Mouse (Mus musculus): ENCODE measurements at regions not wholly inside any gene's neighbourhood (a gene's known extent, or its start where the extent isn't known, plus 50 kb on each side); places are given as distances from the start of the nearest gene placed in this dataset.
"Not testable (repeated sequence)": the region's sequence is repeated elsewhere in the genome, so short reads cannot be mapped to it uniquely, and the experiment has no call there.

DNA sequence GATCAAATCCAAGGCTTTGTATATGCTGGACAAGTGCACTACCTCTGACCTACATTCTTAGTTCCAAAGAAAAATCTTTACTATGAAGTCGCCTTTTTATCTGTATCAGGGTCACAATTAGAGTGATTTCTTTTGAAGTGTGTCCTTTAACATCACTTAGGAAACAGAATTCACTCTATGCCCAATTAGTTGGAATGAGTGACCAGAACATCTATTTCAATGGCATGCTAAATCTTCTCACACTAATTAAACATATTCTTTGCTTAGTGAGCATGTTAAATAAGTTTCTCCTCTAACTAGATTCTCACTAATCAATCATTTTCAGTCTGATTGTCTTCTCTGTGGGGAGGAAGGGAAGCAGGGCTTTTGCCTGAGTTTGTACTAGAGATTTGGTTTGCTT, 84.9 kb downstream of the Arl6ip6 start:
- no peak for DNase-seq (ENCODE audit: low read depth, low spot score)

DNA sequence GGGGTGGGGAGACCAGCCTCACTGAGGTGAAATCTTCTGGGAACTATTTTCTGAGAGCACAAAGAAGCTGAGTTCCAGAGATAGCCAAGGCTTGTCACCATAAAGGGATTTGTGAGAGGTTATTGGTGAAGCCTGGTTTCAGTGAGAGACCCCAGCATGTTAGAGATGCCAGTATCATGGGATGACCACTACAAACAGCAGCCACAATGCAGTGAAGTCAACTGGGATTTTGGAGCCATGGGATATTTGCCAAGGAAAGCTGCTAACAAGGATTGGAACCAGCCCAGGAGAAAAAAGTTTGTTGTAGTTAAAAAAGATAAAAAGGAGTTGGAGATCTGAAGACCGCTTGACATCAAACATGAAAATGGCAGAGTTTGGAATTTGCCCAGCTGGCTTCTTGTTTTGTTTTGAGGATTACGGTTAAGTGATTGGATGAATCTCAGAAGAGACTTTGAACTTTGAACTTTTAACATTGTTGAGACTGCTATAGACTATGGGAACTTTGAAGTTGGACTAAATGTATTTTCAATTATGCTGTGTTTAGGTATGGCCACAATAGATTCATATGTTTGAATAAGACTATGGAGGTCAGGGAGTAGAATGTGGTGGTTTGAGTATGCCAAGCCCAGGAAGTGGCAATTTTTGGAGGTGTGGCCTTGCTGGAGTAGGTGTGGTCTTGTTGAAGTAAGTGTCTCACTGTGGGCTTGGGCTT, 110.3 kb downstream of the Arl6ip6 start:
- no peak for DNase-seq (ENCODE audit: low read depth, low spot score)

DNA sequence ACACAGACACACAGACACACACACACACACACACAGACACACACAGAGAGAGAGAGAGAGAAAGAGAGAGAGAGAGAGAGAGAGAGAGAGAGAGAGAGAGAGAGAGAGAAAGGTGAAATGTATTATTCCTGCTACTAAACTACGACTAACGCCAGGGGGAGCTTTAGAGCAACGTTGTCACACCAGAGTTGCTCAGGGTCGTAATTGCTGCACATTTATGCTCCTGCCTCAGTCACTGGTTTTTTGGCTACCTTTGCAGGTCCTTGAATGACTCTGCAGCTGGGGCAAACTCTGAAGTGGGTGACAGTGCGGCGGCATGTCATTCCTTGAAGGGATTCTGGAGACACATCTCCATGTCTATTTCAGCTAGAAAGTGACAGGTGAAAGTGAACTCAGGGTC, 139.2 kb downstream of the Arl6ip6 start:
- DNase-seq (ENCODE audit: low read depth, low spot score): peak; percentile 50

DNA sequence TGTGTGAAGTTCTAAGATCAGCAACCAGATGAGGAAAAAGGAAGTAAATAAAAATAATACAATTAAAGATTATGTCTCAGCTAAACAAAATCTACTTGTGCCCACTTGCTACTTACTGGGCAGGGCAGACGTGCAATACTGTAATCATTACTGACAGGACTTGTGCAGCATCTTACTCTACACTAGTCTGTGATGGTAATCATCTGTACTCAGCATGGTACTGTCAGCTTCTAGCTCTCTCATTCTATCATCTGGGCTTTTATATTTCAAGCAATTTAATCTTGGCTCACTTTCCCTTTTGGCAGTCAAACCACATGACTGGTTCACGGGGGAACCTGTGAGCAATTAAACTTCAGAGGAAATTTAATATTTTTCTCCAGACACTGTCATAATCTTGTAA, 167.5 kb downstream of the Arl6ip6 start:
- no peak for DNase-seq (ENCODE audit: low read depth, low spot score)

DNA sequence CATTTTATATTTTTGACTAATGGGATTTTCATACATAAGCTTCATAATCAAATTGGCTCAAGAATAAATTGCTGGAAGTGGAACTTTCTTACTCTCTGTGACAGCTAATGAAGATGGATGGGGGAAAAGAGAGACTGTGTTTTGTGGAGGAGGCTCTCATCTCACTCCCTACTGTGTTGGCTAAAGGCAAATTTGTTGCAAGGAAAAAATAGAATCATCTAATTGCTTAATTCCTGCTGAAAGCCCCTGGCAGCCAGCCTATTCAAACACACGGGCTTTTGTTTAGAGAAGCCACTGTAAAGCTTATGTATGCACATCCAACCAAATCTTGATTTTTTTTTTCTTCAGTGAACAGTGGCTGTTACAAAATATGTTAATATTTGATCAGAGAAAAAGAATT, 190.8 kb downstream of the Arl6ip6 start:
- peak; percentile 4 for DNase-seq (ENCODE audit: low read depth, low spot score)

DNA sequence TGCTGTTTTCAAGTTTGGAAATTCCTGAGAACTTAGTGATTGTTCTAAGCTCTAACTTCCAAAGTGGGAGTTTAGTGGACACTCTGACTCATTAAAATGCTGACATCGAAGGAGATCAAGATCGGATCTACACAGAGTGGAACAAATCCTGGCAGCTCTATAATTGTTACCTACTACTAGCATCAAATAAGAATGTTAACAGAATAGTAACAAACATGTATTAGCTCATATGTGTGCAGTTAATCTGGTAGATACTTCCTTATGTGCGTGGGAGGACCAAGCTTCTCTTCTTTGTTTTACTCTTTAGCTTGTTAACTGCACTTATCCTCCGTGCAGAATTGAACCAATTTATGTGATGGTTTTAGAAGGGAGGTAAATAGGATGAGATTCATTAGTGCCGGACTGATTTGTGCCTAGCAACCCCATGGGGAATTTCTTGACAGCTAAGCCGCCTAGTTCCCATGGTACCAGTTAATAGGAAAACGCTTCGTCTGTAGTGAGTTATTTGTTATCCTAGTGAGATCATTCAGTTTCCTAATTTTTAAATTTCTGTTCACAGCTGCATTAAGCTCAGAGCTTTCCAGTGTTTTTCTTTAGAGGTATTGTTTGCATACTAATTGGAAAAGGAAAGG, 193.1 kb downstream of the Arl6ip6 start:
- no peak for DNase-seq (ENCODE audit: low read depth, low spot score)

DNA sequence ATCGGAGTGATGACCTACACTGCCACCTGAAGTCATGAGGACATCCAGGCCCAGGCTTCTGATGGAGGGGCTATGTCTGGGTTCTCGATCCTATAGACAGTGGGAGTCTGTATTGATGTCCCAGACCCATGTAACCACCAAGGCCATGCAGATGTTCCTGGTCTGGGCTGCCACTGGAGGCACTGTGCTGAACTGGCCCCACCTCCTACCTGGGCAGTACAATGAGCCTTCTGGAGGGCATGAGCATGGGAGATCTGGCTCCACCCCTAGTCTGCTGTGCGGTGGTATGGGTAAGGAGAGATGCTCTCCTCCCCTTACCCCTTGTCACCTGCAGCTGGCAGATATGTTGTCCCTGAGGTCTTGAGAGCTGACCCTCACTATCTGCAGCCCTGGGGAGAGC, 197.1 kb downstream of the Arl6ip6 start:
- no peak for DNase-seq (ENCODE audit: low read depth, low spot score)

DNA sequence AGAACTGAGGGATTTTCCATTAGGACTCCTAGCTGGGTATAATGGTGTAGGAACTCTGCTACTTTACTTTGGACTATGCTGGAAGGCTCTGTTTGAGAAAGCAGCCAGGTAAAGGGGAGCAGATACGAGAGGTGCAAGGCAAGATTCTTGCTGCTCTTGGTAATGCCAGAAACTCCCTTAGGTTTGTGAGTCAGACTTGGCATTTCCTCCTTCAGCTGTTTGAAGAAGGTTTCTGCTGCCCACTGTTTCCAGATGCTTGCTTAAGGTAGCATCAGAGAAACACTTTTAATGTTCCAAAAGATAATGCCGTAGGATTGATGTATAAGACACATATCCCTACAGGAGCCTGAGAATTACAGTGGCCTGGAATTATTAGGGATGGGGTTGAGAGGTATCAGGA, 222.9 kb downstream of the Arl6ip6 start:
- DNase-seq (ENCODE audit: low read depth, low spot score): no peak

DNA sequence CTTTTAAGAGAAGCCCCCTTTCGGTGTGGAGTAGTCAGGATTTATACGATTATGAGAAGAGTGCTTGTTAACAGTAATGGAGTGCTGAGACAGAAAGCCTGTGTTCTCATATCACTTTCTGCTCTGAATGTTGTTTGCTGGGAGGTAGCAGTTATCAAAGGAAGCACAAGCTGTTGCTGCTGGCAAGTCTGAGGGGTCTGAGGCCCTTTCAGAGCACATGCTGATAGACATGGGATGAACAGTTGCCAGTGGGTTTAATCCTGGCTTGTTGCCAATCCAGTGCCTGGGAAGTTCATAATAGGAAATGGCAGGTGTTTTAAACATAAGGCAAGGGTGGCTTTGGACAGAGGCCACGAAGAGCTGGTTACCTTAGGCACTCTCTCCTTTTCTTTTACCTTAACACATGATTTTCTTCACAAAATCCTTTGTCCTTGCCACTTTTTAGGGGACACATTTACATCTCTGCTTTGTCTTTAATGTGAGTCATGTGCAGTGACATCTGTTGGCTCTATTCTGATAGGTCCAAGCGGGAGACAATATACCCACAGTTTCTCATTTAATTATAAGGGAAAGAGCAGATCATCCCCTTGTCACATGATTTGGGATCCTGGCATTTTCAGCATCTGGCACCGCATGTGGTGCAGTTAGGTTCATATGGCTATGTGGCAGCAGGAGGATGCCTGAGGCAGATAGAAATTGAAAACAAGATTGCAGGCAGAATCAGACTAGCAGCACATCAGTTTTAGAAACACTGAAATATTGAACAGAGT, 245.7 kb downstream of the Arl6ip6 start:
- no peak for DNase-seq (ENCODE audit: low read depth, low spot score)

DNA sequence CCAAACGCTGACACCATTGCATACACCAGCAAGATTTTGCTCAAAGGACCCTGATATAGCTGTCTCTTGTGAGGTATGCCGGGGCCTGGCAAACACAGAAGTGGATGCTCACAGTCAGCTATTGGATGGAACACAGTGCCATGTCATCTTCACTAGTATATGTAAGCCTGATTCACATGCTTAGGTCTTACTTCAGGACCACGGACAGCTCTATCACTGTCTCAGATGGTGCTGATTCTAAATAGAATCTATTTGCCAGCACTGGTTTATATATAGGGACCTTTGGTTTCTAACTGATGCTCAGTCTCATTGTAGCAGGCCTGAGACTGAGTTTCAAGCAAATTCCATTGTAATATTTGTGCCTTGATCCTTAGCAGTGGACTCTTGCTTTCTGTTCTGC, 248.8 kb downstream of the Arl6ip6 start:
- peak; percentile 63 for DNase-seq (ENCODE audit: low read depth, low spot score)

DNA sequence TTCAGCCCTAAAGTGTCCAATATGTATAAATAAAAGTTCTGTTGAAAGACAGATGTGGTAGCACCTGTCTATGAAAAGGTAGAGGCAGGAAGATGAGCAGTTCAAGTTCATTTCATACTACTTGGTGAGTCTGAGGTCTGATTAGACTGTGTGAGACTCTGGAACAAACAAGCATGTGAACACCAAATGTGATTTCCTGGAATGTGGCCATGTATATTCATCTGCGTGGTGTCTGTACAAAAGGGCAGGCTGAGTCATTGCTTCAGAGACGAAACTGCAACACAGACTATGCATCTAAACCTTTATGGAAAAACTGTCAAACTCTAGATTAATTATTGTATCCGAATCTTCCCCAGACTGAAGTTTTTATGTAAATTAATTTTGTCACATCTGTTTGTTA, 268.7 kb downstream of the Arl6ip6 start:
- peak; percentile 27 for DNase-seq (ENCODE audit: low read depth, low spot score)

DNA sequence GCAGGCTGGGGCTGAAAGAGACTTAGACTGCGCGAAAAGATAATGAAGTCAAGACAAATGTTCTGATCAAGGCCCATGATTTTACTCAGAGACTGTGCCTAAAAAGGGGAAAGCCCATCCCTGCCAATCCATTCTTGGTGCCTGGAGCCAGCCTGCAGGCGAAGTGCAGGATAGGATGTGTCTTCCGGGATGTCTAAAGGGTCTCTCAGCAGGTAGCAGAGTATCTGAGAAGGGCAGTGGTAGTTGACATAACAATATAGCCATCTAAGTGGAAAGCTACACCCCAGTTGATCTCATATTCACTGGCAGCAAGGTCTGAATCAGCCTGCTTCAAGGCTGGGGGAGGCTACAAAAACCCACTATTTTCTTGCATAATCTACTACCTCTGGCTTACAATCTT, 282.9 kb downstream of the Arl6ip6 start:
- DNase-seq (ENCODE audit: low read depth, low spot score): no peak

DNA sequence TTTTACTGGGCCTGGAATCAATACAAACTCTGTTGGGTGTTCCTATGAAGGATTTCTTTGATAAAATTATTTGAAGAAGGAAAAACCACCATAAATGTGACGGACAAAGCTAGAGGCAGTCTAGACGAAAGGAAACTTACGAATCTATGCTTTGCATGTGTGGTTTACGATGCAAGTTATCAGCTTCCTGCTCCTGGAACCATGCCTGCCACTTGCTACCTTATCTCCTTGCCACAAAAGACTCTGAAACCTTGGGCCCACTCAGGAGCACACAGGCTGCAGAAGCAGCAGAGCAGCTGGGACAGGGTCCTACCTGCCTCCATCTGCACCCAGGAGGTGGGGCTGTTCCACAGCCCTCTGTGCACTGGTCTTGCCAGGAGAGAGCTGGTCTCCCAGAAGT, 287.5 kb downstream of the Arl6ip6 start:
- DNase-seq (ENCODE audit: low read depth, low spot score): not testable (repeated sequence)

DNA sequence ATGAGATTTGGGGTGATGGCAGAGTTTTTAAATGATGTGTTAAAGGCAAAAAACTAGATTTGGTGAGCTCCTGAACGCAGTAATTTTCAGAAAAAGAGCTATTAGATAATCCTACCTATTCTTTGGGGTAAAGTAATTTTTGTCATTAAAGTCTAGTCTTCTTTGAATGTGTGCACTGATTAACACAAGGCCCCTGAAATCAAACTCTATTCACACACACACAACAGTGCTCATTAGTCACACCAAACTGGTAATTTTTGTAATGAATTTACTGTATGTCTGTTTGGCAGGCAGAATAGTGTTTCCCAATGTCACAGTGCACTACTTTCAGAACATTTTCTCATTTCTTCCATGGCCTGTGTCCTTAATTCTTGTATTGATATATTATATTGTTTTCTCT, 296.8 kb downstream of the Arl6ip6 start:
- no peak for DNase-seq (ENCODE audit: low read depth, low spot score)

DNA sequence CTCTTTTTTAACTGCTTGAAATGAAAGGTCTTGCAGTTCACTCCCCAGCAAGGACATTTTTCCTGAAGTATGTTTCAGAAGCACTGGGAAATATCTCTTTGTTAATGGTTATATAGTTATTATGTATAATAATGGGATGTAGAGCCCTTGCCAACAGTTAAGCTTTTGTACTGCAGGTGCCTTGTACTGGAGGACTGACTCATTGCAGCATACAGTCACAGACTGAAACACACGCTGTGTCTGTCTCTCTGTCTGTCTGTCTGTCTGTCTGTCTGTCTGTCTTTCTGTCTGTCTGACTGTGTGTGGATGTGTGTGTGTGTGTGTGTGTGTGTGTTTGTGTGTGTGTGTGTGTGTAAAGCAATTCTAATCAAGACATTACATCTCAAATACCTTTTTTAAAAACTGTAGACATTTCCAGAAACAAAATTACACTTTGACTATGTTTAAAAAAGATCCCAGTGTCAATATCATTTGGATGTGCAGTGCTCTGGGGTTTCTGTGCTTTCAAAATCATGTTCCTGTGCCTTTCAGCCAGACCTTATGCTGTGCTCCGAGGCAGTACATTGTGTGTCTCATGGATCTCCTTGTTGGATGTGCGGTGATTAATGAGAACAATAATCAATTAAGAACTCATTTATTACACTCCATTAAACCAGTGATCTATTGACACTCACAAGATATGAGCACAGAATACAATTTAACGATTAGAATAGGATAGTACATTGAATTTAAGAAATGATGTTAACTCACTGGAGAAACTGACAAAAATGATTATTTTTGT, 299.5 kb downstream of the Arl6ip6 start:
- no peak for DNase-seq (ENCODE audit: low read depth, low spot score)

DNA sequence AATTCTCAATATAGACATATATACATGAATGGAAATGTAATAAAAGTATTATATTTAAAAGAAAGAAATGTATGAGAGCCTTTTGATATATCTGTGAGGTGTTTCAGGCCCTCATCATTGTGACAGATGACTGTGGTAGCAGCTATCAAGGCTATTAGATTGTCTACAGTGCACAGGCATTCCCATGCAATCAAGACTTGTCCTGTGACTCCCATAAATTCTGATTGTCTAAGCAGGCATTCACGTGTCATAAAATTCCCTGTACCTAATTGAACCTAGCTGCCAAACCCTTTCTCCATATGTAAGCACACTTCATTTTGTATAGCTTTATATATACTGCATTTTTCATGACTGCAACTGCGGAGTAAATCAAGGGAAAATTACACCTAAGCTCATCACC, 301.3 kb downstream of the Arl6ip6 start:
- DNase-seq (ENCODE audit: low read depth, low spot score): no peak

DNA sequence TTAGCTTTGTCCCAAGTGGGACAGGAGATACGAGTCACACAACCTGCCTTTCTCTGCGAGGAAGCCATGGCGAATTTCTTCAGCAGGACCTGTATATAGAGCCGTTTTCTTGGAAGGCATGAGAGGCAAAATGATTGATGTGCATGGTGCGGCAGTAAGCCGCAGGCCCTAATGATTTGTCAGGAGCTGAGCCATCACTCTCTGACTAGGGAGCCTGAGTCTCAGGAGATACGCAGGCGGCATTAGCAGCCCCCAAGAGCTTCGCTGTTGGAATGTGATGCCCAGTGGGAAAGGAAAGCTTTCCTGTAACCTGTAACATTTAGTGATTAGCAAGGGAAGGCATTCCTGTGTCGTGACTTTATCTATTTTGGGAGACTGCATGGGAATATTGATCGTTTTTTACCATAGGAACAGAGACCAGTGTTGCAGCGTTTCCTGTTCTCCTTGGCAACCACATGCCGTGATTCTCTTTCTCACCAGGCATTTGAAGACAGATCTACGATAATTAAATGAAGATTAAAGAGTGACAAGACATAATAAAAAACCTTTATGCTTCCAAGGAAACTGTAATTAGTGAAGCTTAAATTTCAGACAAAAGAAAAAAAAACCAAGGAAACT, 310.2 kb downstream of the Arl6ip6 start:
- DNase-seq (ENCODE audit: low read depth, low spot score): peak; percentile 2

DNA sequence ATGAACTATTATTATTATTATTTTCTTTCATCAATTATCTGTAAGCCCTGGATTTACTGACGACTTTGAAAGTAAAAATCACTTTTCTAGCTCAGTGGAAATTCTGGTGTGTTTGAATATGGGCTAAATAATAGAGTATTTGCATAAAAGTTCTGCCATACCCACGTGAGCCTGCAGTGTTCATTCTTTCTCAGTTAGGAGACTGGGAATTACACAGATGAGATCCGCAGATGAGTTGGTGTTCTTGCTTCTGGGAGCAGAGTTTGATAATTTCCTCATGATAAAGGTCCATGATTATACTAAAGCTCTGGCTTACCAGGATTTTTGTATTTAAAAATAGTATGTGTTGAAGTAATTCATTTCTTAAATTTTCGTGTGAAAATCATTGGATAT, 310.7 kb downstream of the Arl6ip6 start:
- no peak for DNase-seq (ENCODE audit: low read depth, low spot score)

DNA sequence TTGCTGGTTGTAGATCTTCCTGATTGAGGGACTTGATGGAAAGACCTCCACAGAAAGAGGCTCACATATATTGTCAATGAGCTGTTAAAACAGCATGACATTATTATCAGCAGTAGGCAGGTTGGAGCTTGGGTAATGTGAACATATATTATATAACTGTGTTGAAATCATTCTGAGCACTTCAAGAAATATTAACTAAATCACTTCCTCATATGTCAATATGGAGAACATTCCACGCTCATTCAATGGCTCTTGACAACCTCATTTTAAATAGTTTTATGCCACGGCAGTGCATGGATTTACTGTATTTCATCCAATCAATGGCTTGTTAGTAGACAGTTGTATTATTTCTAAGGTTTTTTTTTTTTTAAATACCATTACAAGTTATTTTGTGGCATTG, 350.6 kb downstream of the Arl6ip6 start:
- DNase-seq (ENCODE audit: low read depth, low spot score): no peak

DNA sequence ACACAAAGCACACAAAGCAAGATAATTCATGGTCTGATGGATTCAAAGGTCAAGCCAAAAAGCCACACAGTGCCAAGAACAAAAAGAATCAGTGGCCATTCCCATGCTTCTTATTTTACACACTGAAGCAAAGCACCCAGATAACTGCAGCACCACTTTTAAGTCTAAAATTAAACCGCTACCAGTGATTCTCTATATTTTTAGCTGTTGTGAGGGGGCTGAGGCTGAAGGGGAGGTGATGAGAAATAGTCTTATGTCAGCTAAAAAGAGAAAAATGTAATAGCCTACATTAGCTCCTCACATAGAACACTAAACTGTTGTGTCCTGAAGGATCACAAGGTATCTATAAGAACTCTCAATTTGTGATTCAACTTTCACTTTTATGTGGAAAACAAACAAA, 382.5 kb downstream of the Arl6ip6 start:
- no peak for DNase-seq (ENCODE audit: low read depth, low spot score)

DNA sequence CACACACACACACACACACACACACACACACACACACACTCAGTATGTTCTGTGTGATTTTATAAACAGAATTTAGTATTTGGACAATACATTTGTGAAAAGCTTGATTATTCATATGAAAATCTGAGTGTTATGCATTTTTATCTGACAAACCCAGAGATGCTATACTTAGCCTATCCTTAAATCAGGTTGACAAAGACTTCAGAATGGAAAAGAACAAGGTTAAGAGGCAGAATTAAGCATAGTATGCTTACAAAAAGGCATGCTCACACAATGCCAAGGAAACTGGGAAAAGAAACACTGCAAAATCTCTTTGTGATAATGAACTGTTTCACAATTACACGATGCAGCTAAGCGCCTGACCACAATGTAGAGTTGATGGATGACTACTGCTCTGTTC, 414.3 kb downstream of the Arl6ip6 start:
- DNase-seq (ENCODE audit: low read depth, low spot score): no peak

DNA sequence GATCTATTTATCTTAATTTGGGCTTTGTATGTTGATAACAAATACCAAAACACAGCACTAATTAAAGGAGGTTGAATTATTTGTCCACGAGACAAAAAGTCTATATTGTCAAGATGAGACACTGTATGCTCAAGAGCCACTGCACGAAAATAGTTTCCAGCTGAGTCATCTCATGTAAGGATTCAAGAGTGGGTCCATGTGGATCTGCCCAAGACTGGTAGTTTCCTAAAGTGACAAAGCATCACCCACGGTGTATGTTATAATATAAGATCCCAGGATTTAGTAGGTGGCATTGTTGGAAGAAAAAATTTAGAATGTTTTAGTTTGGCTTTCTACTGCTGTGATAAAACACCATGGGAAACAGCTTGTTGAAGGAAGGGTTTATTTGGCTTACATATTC, 428.2 kb downstream of the Arl6ip6 start:
- peak; percentile 5 for DNase-seq (ENCODE audit: low read depth, low spot score)

Data from 3T3-L1 (cell line).